ENCODE assay signal across 15 mouse cellular contexts in the genomic region with DNA sequence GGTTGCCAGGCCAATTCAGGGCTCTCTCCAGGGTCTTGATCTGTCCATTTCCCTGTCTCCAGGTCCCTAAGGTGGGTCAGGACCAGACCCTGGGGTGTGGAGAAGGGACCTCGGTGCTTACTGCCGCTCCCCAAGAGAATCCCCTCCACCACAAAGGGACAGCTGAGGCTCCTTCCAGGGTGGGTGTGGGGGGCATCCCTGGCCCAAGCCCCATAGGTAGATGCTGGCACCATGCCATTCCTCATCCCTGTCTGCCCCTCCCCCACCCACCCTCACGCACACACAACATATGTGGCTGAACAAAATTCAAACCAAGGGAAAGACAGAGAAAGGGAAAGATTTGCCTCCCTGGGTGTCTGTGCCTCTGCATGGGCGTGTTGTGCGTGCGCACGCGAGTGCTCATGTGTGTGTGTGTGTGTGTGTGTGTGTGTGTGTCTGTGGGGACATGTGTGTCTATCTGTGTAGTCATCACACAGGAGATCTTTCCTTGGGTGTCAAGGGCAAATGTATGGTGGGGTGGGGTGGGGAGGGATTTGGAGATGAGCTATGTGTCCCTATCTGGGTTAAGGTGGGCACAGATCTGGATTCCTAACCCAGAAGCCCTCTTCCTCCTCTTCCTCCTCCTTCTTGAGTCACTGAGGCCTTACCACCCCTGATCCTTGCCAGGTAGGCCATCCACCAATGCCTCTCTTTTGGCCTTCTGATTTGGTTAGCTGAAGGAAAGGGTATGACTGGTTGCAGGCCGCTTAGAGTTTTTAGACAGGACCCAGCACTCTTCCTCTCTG. TPM values are rescaled to one million over a fixed set of nuclear protein-coding genes. Genes with fewer than 3 reads are reported as not detected.
DNase-seq lines count a peak whose midpoint lies in the region; ATAC-seq and TF ChIP-seq lines count a peak whose summit lies in the region.
"Had no signal": no experiment of that assay in that cellular context is flagged by ENCODE, and none has a peak within 500 bp of the region (broad histone marks: within the 10 kb centered on the region; RNA-seq: fewer than 3 reads in every experiment).

No protein-coding gene starts in this region.

- no peaks in the 10 kb centered on the region for H3K36me3 ChIP-seq in hindbrain, embryonic 16.5 days (ENCODE audit: control insufficient read depth, insufficient read depth, low read length)
- no peaks in the 10 kb centered on the region for H3K36me3 ChIP-seq in neural tube, embryonic 14.5 days (ENCODE audit: control insufficient read depth, insufficient read depth, low read length)
- H3K36me3 ChIP-seq: heart, embryonic 12.5 days; kidney, embryonic 15.5 days; limb, embryonic 15.5 days; stomach, embryonic 15.5 days had no signal

- H3K9me3 ChIP-seq in hindbrain, embryonic 16.5 days (ENCODE audit: control insufficient read depth, low read length): no peaks in the 10 kb centered on the region
- H3K9me3 ChIP-seq in neural tube, embryonic 14.5 days (ENCODE audit: control insufficient read depth, low read length): no peaks in the 10 kb centered on the region
- H3K9me3 ChIP-seq: heart, embryonic 12.5 days; kidney, embryonic 15.5 days; limb, embryonic 15.5 days; stomach, embryonic 15.5 days had no signal

- peaks cover 49% of the 10 kb centered on the region for H3K27me3 ChIP-seq in hindbrain, embryonic 16.5 days (replicated peaks; ENCODE audit: control insufficient read depth, insufficient read depth, low read length)
- H3K27me3 ChIP-seq in neural tube, embryonic 14.5 days (ENCODE audit: control insufficient read depth, insufficient read depth, low read length): peaks cover 62% of the 10 kb centered on the region

- no peak for TF ChIP-seq CTCF in cortical plate, adult 2 months (IDR thresholded peaks at IDR 0.05; ENCODE audit: extremely low read depth, insufficient read depth, low read length)

- TF ChIP-seq POLR2A in cortical plate, adult 2 months (IDR thresholded peaks at IDR 0.05; ENCODE audit: extremely low read depth, insufficient read depth, low read length): no peak

- peaks cover 2% of the 10 kb centered on the region; the same call in 1 of the 2 replicates for H3K4me1 ChIP-seq in cortical plate, adult 2 months (ENCODE audit: control insufficient read depth, insufficient read depth, low read length)
- H3K4me1 ChIP-seq in hindbrain, embryonic 16.5 days (ENCODE audit: control insufficient read depth, insufficient read depth, low read depth, low read length): peaks cover 26% of the 10 kb centered on the region
- H3K4me1 ChIP-seq in neural tube, embryonic 14.5 days (ENCODE audit: control insufficient read depth, insufficient read depth, low read length): peaks cover 18% of the 10 kb centered on the region

- peak; percentile 54 for DNase-seq in left cerebral cortex, postnatal 4 days
- DNase-seq in left cerebral cortex, adult 8-10 months (ENCODE audit: low spot score in 2 of 2): no peak
- DNase-seq in heart, adult 8-10 months (ENCODE audit: low spot score): no peak
- no peak for DNase-seq in kidney, postnatal 4 days
- DNase-seq: gastrocnemius, adult 2 months; lung, adult 2 months; thymus, postnatal 36 days had no signal

- peak overlapping the region; percentile 8; the same call in 1 of the 2 replicates for H3K4me2 ChIP-seq in hindbrain, embryonic 16.5 days (ENCODE audit: low read length)
- peak overlapping the region; percentile 43; the same call in 1 of the 2 replicates for H3K4me2 ChIP-seq in neural tube, embryonic 14.5 days (ENCODE audit: low read depth, low read length)
- H3K4me2 ChIP-seq: heart, embryonic 12.5 days; kidney, embryonic 15.5 days; limb, embryonic 15.5 days; stomach, embryonic 15.5 days had no signal

- peak overlapping the region; percentile 71; the same call in 1 of the 2 replicates for H3K27ac ChIP-seq in cortical plate, adult 2 months (ENCODE audit: insufficient read depth, low read length)
- peak overlapping the region; percentile 59 for H3K27ac ChIP-seq in hindbrain, embryonic 16.5 days (ENCODE audit: low read depth, low read length)
- peak overlapping the region; percentile 70 for H3K27ac ChIP-seq in neural tube, embryonic 14.5 days (ENCODE audit: low read depth, low read length)
- H3K27ac ChIP-seq: gastrocnemius, adult 2 months; kidney, embryonic 15.5 days; limb, embryonic 15.5 days; stomach, embryonic 15.5 days had no signal

- 22% methylated on average over 9 of the region's 9 CpGs for WGBS in hindbrain, embryonic 16.5 days
- 28% methylated on average over 9 of the region's 9 CpGs for WGBS in neural tube, embryonic 14.5 days

- H3K4me3 ChIP-seq in cortical plate, adult 2 months (ENCODE audit: insufficient read depth, low read length): peak overlapping the region; percentile 93; the same call in 1 of the 2 replicates
- no peak overlapping the region for H3K4me3 ChIP-seq in hindbrain, embryonic 16.5 days (ENCODE audit: low read length)
- no peak overlapping the region for H3K4me3 ChIP-seq in neural tube, embryonic 14.5 days (ENCODE audit: low read depth, low read length)
- H3K4me3 ChIP-seq: gastrocnemius, adult 2 months; heart, embryonic 12.5 days; kidney, embryonic 15.5 days; limb, embryonic 15.5 days; stomach, embryonic 15.5 days had no signal

- H3K9ac ChIP-seq in hindbrain, embryonic 16.5 days (ENCODE audit: low read depth, low read length): no peak overlapping the region
- H3K9ac ChIP-seq in neural tube, embryonic 14.5 days (replicated peaks; ENCODE audit: low read depth, low read length): no peak overlapping the region
- H3K9ac ChIP-seq: heart, embryonic 12.5 days; kidney, embryonic 15.5 days; limb, embryonic 15.5 days; stomach, embryonic 15.5 days had no signal

- no peak for ATAC-seq in hindbrain, embryonic 16.5 days
- no peak for ATAC-seq in neural tube, embryonic 14.5 days (ENCODE audit: low read depth)

- intact Hi-C loops in left cerebral cortex, postnatal 4 days (cut with DNase I): no loop called here

RNA-seq across cellular contexts. Expression of a gene that starts 0.7 kb away (rescaled TPM):
- 100 to 1,000 TPM; 125 to 133 TPM for total RNA-seq in left cerebral cortex, postnatal 4 days (2021)
- 10 to 100 TPM; 54.9 to 63.3 (median 60.4) TPM for total RNA-seq in left cerebral cortex, adult 8-10 months (2022)
- 45.0 and 57.2 TPM in 2 replicates for polyA plus RNA-seq in cortical plate, adult 2 months (2012; rRNA removed)
- 22.9 and 23.4 TPM in 2 replicates for polyA plus RNA-seq in hindbrain, embryonic 16.5 days (2015; fragmentation: Nextera tagmentation; extraction: Ambion mirVana)
- polyA plus RNA-seq in neural tube, embryonic 14.5 days (2014; fragmentation: Nextera tagmentation; extraction: Ambion mirVana): 25.3 and 25.5 TPM in 2 replicates
- total RNA-seq in heart, adult 8-10 months (2022): not detected
- total RNA-seq: gastrocnemius, adult 2 months had no signal
- polyA plus RNA-seq: heart, embryonic 12.5 days; kidney, embryonic 15.5 days; limb, embryonic 15.5 days; lung, adult 2 months had no signal

RNA-seq across cellular contexts. Expression of a gene that starts 18.1 kb away (rescaled TPM):
- total RNA-seq in left cerebral cortex, postnatal 4 days (2021): 10 to 100 TPM; 52.3 to 53.4 TPM
- 100 to 1,000 TPM; 502 to 655 (median 573) TPM for total RNA-seq in left cerebral cortex, adult 8-10 months (2022)
- 127 and 322 TPM in 2 replicates for polyA plus RNA-seq in cortical plate, adult 2 months (2012; rRNA removed)
- polyA plus RNA-seq in hindbrain, embryonic 16.5 days (2015; fragmentation: Nextera tagmentation; extraction: Ambion mirVana): 7.7 and 9.3 TPM in 2 replicates
- 1.3 and 2.4 TPM in 2 replicates for polyA plus RNA-seq in neural tube, embryonic 14.5 days (2014; fragmentation: Nextera tagmentation; extraction: Ambion mirVana)
- 10 to 100 TPM in 2 of 4 experiments, 1 to 10 TPM in 2; 4.0 to 11.3 (median 7.1) TPM for total RNA-seq in heart, adult 8-10 months (2022)
- total RNA-seq: gastrocnemius, adult 2 months had no signal

RNA-seq across cellular contexts. Expression of a gene that starts 28.0 kb away (rescaled TPM):
- 10 to 100 TPM; 21.3 to 26.0 TPM for total RNA-seq in left cerebral cortex, postnatal 4 days (2021)
- 10 to 100 TPM; 35.7 to 40.8 (median 38.3) TPM for total RNA-seq in left cerebral cortex, adult 8-10 months (2022)
- polyA plus RNA-seq in cortical plate, adult 2 months (2012; rRNA removed): 63.2 and 70.8 TPM in 2 replicates
- 39.0 and 39.9 TPM in 2 replicates for polyA plus RNA-seq in hindbrain, embryonic 16.5 days (2015; fragmentation: Nextera tagmentation; extraction: Ambion mirVana)
- polyA plus RNA-seq in neural tube, embryonic 14.5 days (2014; fragmentation: Nextera tagmentation; extraction: Ambion mirVana): 28.0 and 35.6 TPM in 2 replicates
- total RNA-seq in heart, adult 8-10 months (2022): 10 to 100 TPM; 17.2 to 28.8 (median 23.7) TPM

RNA-seq across cellular contexts. Expression of a gene that starts 53.5 kb away (rescaled TPM):
- under 1 TPM; 0.56 to 0.64 TPM for total RNA-seq in left cerebral cortex, postnatal 4 days (2021)
- 10 to 100 TPM in 2 of 4 experiments, 1 to 10 TPM in 2; 8.2 to 16.6 (median 12.1) TPM for total RNA-seq in left cerebral cortex, adult 8-10 months (2022)
- polyA plus RNA-seq in cortical plate, adult 2 months (2012; rRNA removed): 13.6 and 17.7 TPM in 2 replicates
- 0.16 and 1.7 TPM in 2 replicates for polyA plus RNA-seq in hindbrain, embryonic 16.5 days (2015; fragmentation: Nextera tagmentation; extraction: Ambion mirVana)
- polyA plus RNA-seq in neural tube, embryonic 14.5 days (2014; fragmentation: Nextera tagmentation; extraction: Ambion mirVana): 0.29 and 0.39 TPM in 2 replicates
- total RNA-seq in heart, adult 8-10 months (2022): 1,000 to 10,000 TPM; 2,176 to 4,520 (median 3,450) TPM

RNA-seq across cellular contexts. Expression of a gene that starts 56.1 kb away (rescaled TPM):
- total RNA-seq in left cerebral cortex, postnatal 4 days (2021): 1 to 10 TPM in 1 of 2 experiments, not detected in 1; 1.0 TPM
- total RNA-seq in left cerebral cortex, adult 8-10 months (2022): 1 to 10 TPM in 2 of 4 experiments, under 1 TPM in 2; 0.65 to 1.7 (median 0.96) TPM
- 0.13 and 0.40 TPM in 2 replicates for polyA plus RNA-seq in cortical plate, adult 2 months (2012; rRNA removed)
- 4.5 and 4.9 TPM in 2 replicates for polyA plus RNA-seq in hindbrain, embryonic 16.5 days (2015; fragmentation: Nextera tagmentation; extraction: Ambion mirVana)
- 1.8 and 2.6 TPM in 2 replicates for polyA plus RNA-seq in neural tube, embryonic 14.5 days (2014; fragmentation: Nextera tagmentation; extraction: Ambion mirVana)
- total RNA-seq in heart, adult 8-10 months (2022): 1 to 10 TPM in 3 of 4 experiments, not detected in 1; 1.2 to 1.6 (median 1.4) TPM
- total RNA-seq: layer of hippocampus, postnatal 25 days had no signal

Comparison
In these comparisons a context has a peak if more than half of its experiments do, and no peak if none do; other contexts are left out.
1. RNA of a gene that starts 18.1 kb away (total RNA-seq): 502 to 655 TPM in left cerebral cortex, adult 8-10 months; 52.3 to 53.4 TPM in left cerebral cortex, postnatal 4 days and 4.0 to 11.3 TPM in heart, adult 8-10 months; every median in the first group is over 4 times any median in the second.
2. RNA of a gene that starts 0.7 kb away (total RNA-seq): 125 to 133 TPM in left cerebral cortex, postnatal 4 days and 54.9 to 63.3 TPM in left cerebral cortex, adult 8-10 months; not detected in heart, adult 8-10 months; every median in the first group is over 10 times any median in the second.
3. Peak in every context shown above with its lines, with median percentiles within 50 percentile points of each other: H3K27ac ChIP-seq.